Mouse (Mus musculus): ENCODE measurements around the gene Il2rb. TPM values are rescaled to one million over a fixed set of nuclear protein-coding genes. Genes with fewer than 3 reads are reported as not detected.

The Il2rb gene
- total and polyA plus RNA-seq, 2 experiments from 2014 or later: 0.19 to 0.38 TPM

- 50% methylated on average over 4 of the region's 4 CpGs for WGBS
- Histone ChIP-seq H3K27me3 (ENCODE audit: insufficient read depth, low read length) (no peaks in the 10 kb centered on the region), H3K9me3 (ENCODE audit: low read length) (no peaks in the 10 kb centered on the region), H3K4me2 (ENCODE audit: low read depth, low read length, poor library complexity, severe bottlenecking) (no peak overlapping the region), H3K27ac (ENCODE audit: low read depth, low read length) (no peak overlapping the region), H3K36me3 (ENCODE audit: insufficient read depth, low read length) (peaks cover 24% of the 10 kb centered on the region), H3K4me1 (ENCODE audit: insufficient read depth, low read length) (peaks cover 6% of the 10 kb centered on the region; the same call in 1 of the 2 replicates), H3K9ac (replicated peaks; ENCODE audit: low read length, poor library complexity, severe bottlenecking) (no peak overlapping the region), H3K4me3 (ENCODE audit: low read depth, low read length) (no peak overlapping the region)
- TF ChIP-seq CTCF (IDR thresholded peaks at IDR 0.05): no peak
- DNase-seq (ENCODE audit: low spot score): no peak
- ATAC-seq (ENCODE audit: low FRiP score): no peak
Measured at GRCm38 (mm10) chr15:78438018-78438394, 57.1 kb downstream of the Il2rb start.

GRCm38 (mm10) chr15:78437237-78438017 is 57.6 kb downstream of the Il2rb start:
- Histone ChIP-seq H3K27ac (ENCODE audit: low read depth, low read length) (no peak overlapping the region), H3K9ac (replicated peaks; ENCODE audit: low read length, poor library complexity, severe bottlenecking) (no peak overlapping the region), H3K9me3 (ENCODE audit: low read length) (no peaks in the 10 kb centered on the region), H3K4me1 (ENCODE audit: insufficient read depth, low read length) (peaks cover 6% of the 10 kb centered on the region; the same call in 1 of the 2 replicates), H3K4me3 (ENCODE audit: low read depth, low read length) (no peak overlapping the region), H3K36me3 (ENCODE audit: insufficient read depth, low read length) (peaks cover 26% of the 10 kb centered on the region), H3K4me2 (ENCODE audit: low read depth, low read length, poor library complexity, severe bottlenecking) (peak overlapping the region; percentile 43), H3K27me3 (ENCODE audit: insufficient read depth, low read length) (no peaks in the 10 kb centered on the region)
- DNase-seq (ENCODE audit: low spot score) (no peak), ATAC-seq (ENCODE audit: low FRiP score) (no peak)
- no peak for TF ChIP-seq CTCF (IDR thresholded peaks at IDR 0.05)
- 28% methylated on average over 22 of the region's 23 CpGs for WGBS

- WGBS: 16% methylated on average over 31 of the region's 32 CpGs
- Histone ChIP-seq H3K27ac (ENCODE audit: low read depth, low read length) (no peak overlapping the region), H3K9me3 (ENCODE audit: low read length) (no peaks in the 10 kb centered on the region), H3K4me1 (ENCODE audit: insufficient read depth, low read length) (peaks cover 6% of the 10 kb centered on the region; the same call in 1 of the 2 replicates), H3K4me3 (ENCODE audit: low read depth, low read length) (no peak overlapping the region), H3K36me3 (ENCODE audit: insufficient read depth, low read length) (peaks cover 33% of the 10 kb centered on the region), H3K9ac (replicated peaks; ENCODE audit: low read length, poor library complexity, severe bottlenecking) (peak overlapping the region; percentile 39), H3K4me2 (ENCODE audit: low read depth, low read length, poor library complexity, severe bottlenecking) (peak overlapping the region; percentile 43), H3K27me3 (ENCODE audit: insufficient read depth, low read length) (no peaks in the 10 kb centered on the region)
- TF ChIP-seq CTCF (IDR thresholded peaks at IDR 0.05): peak; percentile 42
- ATAC-seq (ENCODE audit: low FRiP score): no peak
- peak; percentile 77 for DNase-seq (ENCODE audit: low spot score)
Measured at GRCm38 (mm10) chr15:78436380-78437192, 58.5 kb downstream of the Il2rb start.

GRCm38 (mm10) chr15:78435681-78436080 is 59.4 kb downstream of the Il2rb start:
- Histone ChIP-seq H3K4me2 (ENCODE audit: low read depth, low read length, poor library complexity, severe bottlenecking) (no peak overlapping the region), H3K27ac (ENCODE audit: low read depth, low read length) (no peak overlapping the region), H3K4me3 (ENCODE audit: low read depth, low read length) (no peak overlapping the region), H3K9me3 (ENCODE audit: low read length) (no peaks in the 10 kb centered on the region), H3K9ac (replicated peaks; ENCODE audit: low read length, poor library complexity, severe bottlenecking) (no peak overlapping the region), H3K27me3 (ENCODE audit: insufficient read depth, low read length) (no peaks in the 10 kb centered on the region), H3K4me1 (ENCODE audit: insufficient read depth, low read length) (peaks cover 6% of the 10 kb centered on the region; the same call in 1 of the 2 replicates), H3K36me3 (ENCODE audit: insufficient read depth, low read length) (peaks cover 36% of the 10 kb centered on the region)
- TF ChIP-seq CTCF (IDR thresholded peaks at IDR 0.05): no peak
- no peak for ATAC-seq (ENCODE audit: low FRiP score)
- no peak for DNase-seq (ENCODE audit: low spot score)
- 83% methylated on average over 11 of the region's 11 CpGs for WGBS

GRCm38 (mm10) chr15:78434896-78435520 is 60.1 kb downstream of the Il2rb start:
- TF ChIP-seq CTCF (IDR thresholded peaks at IDR 0.05): peak; percentile 80
- H3K9me3 ChIP-seq (ENCODE audit: low read length): no peaks in the 10 kb centered on the region
- H3K9ac ChIP-seq (replicated peaks; ENCODE audit: low read length, poor library complexity, severe bottlenecking): no peak overlapping the region
- DNase-seq (ENCODE audit: low spot score) (peak; percentile 81), ATAC-seq (ENCODE audit: low FRiP score) (no peak)
- WGBS: 29% methylated on average over 6 of the region's 6 CpGs
- no peak overlapping the region for H3K4me3 ChIP-seq (ENCODE audit: low read depth, low read length)
- H3K36me3 ChIP-seq (ENCODE audit: insufficient read depth, low read length): peaks cover 41% of the 10 kb centered on the region
- H3K27ac ChIP-seq (ENCODE audit: low read depth, low read length): no peak overlapping the region
- H3K27me3 ChIP-seq (ENCODE audit: insufficient read depth, low read length): no peaks in the 10 kb centered on the region
- H3K4me1 ChIP-seq (ENCODE audit: insufficient read depth, low read length): peaks cover 9% of the 10 kb centered on the region; the same call in 1 of the 2 replicates
- no peak overlapping the region for H3K4me2 ChIP-seq (ENCODE audit: low read depth, low read length, poor library complexity, severe bottlenecking)
